Mouse (Mus musculus): ENCODE measurements around the gene Hs2st1. TPM values are rescaled to one million over a fixed set of nuclear protein-coding genes. Genes with fewer than 3 reads are reported as not detected.
A peak's percentile ranks its signal among the peaks of the same experiment; 100 is the strongest.
"Not testable (repeated sequence)": the region's sequence is repeated elsewhere in the genome, so short reads cannot be mapped to it uniquely, and the experiment has no call there.

Hs2st1 gene
- polyA plus RNA-seq, 1 experiment from 2014 or later = 12.5 TPM

DNA sequence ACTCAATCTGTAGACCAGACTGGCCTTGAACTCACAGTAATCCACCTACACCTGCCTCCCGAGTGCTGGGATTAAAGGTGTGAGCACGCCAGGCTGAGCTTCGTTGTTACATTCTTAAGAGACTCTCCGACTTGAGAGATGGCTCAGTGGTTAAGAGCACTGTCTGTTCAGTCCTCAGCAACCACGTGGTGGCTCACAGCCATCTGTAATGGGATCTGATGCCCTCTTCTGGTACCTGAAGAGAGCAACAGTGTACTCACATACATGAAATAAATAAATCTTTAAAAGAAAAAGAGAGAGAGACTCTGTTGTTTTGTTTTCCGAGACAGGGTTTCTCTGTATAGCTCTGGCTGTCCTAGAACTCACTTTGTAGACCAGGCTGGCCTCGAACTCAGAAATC lies 35.8 kb upstream of the Hs2st1 start:
- not testable (repeated sequence) for H3K36me3 ChIP-seq; H3K9me3 ChIP-seq (replicated peaks); H3K4me3 ChIP-seq (replicated peaks); H3K4me1 ChIP-seq; H3K27ac ChIP-seq; H3K27me3 ChIP-seq; H3K4me2 ChIP-seq; ATAC-seq (replicated peaks; ENCODE audit: low FRiP score); H3K9ac ChIP-seq
- WGBS = 74% methylated on average over 7 of the region's 7 CpGs

DNA sequence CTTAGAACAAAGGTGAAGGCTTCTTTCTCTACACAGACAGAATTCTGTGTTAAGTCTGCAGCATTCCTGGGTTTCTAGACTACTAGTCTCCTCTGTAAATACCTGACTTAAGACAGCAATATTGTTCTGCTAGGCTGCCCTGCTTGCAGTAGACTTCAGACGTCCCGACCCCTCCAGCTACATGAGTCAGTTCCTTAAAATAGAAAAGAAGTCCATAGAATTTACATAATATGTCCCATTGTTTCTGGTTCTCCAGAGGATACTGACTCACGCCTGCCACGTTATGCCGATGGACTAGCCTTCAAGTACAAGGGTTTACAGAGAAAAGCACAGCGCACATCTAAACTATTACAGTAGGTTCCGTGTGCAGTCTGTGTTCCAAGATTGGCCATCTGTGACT lies 34.2 kb upstream of the Hs2st1 start:
- no peak overlapping the region for H3K9ac ChIP-seq
- no peak overlapping the region for H3K4me3 ChIP-seq (replicated peaks)
- 0 out of 2 replicates have a peak, but pooled peaks cover 4% of the 10 kb centered on the region for H3K4me1 ChIP-seq
- H3K4me2 ChIP-seq = no peak overlapping the region
- peaks cover 22% of the 10 kb centered on the region for H3K36me3 ChIP-seq
- 0 out of 2 replicates have a peak overlapping the region, but pooled peaks have one; percentile 49 for H3K27ac ChIP-seq
- no peaks in the 10 kb centered on the region for H3K9me3 ChIP-seq (replicated peaks)
- no peaks in the 10 kb centered on the region for H3K27me3 ChIP-seq
- 71% methylated on average over 7 of the region's 7 CpGs for WGBS
- ATAC-seq (replicated peaks; ENCODE audit: low FRiP score) = no peak

DNA sequence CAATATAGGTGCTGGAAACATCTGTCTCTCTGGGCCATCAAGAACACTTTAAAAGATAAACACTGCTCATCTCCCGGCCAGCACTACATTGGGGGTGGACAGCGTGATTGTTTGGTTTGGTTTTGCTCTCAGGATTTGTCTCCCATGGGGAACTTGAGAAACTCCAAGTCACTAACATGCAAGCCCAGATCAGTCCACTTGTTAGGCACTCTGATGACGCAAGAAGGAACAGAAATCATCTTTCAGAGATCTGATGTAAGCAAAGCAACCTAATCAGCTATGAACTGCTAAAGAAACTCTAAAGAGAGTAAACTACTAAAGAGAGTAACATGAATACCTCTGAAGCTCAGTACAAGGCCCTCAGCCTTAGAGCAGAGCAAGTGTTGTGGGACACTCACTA lies 33.6 kb upstream of the Hs2st1 start:
- Histone ChIP-seq H3K27me3 (no peaks in the 10 kb centered on the region), H3K36me3 (peaks cover 25% of the 10 kb centered on the region), H3K27ac (no peak overlapping the region), H3K9ac (no peak overlapping the region), H3K4me1 (0 out of 2 replicates have a peak, but pooled peaks cover 4% of the 10 kb centered on the region), H3K4me2 (no peak overlapping the region), H3K9me3 (replicated peaks) (no peaks in the 10 kb centered on the region), H3K4me3 (replicated peaks) (no peak overlapping the region)
- no peak for ATAC-seq (replicated peaks; ENCODE audit: low FRiP score)
- WGBS = 78% methylated on average over 3 of the region's 3 CpGs

DNA sequence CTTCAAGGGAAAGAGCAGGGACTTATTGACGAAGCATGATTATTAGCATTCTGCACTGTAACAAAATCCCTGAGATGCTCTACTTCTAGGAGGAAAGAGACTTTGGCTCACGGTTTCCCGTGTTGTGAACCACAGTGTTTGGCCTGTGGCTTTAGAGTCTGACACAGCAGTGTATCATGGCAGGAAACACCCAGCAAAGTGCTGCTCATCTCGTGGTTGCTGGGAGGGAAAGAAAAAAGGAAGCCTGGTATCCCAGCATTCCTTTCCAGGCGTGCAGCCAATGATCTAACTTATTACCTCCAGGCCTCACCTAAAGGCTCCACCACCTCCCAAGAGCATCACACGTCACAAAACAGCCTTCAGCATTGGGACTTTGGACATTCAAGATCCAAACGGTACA lies 32.8 kb upstream of the Hs2st1 start:
- Histone ChIP-seq H3K9ac (no peak overlapping the region), H3K9me3 (replicated peaks) (no peaks in the 10 kb centered on the region), H3K27ac (no peak overlapping the region), H3K4me1 (0 out of 2 replicates have a peak, but pooled peaks cover 4% of the 10 kb centered on the region), H3K4me3 (replicated peaks) (no peak overlapping the region), H3K27me3 (no peaks in the 10 kb centered on the region), H3K36me3 (peaks cover 32% of the 10 kb centered on the region), H3K4me2 (no peak overlapping the region)
- ATAC-seq (replicated peaks; ENCODE audit: low FRiP score) = no peak
- 58% methylated on average over 7 of the region's 7 CpGs for WGBS

DNA sequence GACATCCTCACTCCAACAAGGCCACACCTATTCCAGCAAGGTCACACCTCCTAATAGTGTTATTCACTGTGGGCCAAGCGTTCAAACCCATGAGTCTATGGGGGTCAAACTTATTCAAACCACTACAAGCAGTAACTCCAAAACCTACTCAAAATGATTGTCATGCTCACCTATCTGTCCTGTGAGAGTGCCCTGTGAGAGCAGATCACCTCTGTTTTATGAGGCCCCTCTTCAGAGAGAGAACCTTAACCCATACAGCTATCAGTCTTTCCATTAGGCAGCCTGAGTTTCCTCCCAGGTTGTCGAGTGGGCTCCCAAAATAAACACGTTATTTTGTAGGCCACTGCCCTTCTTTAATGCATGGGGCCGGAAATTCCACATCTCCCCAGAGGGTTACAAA lies 32.4 kb upstream of the Hs2st1 start:
- Histone ChIP-seq H3K27me3 (no peaks in the 10 kb centered on the region), H3K9me3 (replicated peaks) (no peaks in the 10 kb centered on the region), H3K4me3 (replicated peaks) (no peak overlapping the region), H3K9ac (no peak overlapping the region), H3K4me1 (0 out of 2 replicates have a peak, but pooled peaks cover 4% of the 10 kb centered on the region), H3K36me3 (peaks cover 35% of the 10 kb centered on the region), H3K27ac (no peak overlapping the region), H3K4me2 (no peak overlapping the region)
- ATAC-seq (replicated peaks; ENCODE audit: low FRiP score) = 0 out of 2 replicates have a peak, but pooled peaks have one; percentile 18
- 44% methylated on average over 4 of the region's 4 CpGs for WGBS

DNA sequence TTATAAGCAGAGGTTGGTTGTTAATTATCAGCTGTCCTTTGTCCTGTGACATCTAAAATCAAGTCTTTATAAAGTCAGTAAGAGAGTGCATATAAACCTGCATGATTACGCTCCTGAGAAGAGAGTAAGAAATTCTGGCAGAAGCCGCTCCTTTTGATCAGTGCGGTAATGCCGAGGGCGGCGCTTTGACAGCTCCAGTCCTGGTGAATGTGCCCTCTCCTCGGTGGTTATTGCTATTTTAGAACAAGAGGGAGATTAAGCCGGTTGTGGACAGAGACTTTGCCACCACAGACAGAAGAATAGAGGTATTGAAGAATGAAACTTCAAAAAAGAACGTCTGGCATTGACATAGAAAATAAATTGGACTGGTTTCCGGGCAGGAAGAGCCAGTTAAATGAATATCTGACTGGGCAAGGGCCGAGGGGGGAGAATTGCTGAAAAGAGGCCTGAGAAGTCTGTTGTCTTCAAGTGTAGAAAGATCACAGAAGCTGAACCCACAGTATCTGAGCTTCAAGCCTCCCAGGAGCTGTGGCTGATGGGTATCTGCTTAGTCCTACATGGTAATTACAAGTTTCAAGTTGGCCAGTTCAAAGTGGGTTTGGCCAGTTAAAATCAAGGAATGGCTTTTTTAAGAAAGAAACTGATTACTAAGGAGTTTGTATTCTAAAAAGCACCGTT lies 27.9 kb upstream of the Hs2st1 start:
- no peak overlapping the region for H3K4me2 ChIP-seq
- no peak overlapping the region for H3K9ac ChIP-seq
- WGBS = 88% methylated on average over 12 of the region's 12 CpGs
- H3K4me1 ChIP-seq = 0 out of 2 replicates have a peak, but pooled peaks cover 4% of the 10 kb centered on the region
- no peak for ATAC-seq (replicated peaks; ENCODE audit: low FRiP score)
- no peak overlapping the region for H3K27ac ChIP-seq
- H3K27me3 ChIP-seq = no peaks in the 10 kb centered on the region
- no peaks in the 10 kb centered on the region for H3K9me3 ChIP-seq (replicated peaks)
- peaks cover 66% of the 10 kb centered on the region for H3K36me3 ChIP-seq
- H3K4me3 ChIP-seq (replicated peaks) = no peak overlapping the region

DNA sequence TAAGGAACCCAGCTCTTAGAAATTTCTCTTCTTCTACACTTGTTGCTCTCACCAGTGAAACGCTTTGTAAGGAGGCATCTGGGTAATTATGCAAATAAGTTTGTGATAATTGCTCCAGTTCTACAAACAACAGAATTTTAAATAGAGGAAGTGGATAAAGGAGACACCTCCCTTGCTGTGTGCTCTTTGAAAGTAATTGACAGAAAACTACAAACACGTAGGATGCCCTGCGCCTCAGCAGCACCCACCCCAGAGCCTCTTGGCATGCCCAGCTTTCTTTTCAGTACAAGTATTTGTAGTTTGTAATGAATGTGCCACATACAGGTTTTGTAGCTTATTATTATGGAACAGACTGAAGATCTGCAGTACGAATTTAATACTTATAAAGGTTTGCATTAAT lies 27.1 kb upstream of the Hs2st1 start:
- Histone ChIP-seq H3K9ac (no peak overlapping the region), H3K36me3 (peaks cover 67% of the 10 kb centered on the region), H3K9me3 (replicated peaks) (no peaks in the 10 kb centered on the region), H3K27me3 (no peaks in the 10 kb centered on the region), H3K27ac (no peak overlapping the region), H3K4me2 (no peak overlapping the region), H3K4me1 (no peaks in the 10 kb centered on the region), H3K4me3 (replicated peaks) (no peak overlapping the region)
- 87% methylated on average over 4 of the region's 4 CpGs for WGBS
- no peak for ATAC-seq (replicated peaks; ENCODE audit: low FRiP score)

DNA sequence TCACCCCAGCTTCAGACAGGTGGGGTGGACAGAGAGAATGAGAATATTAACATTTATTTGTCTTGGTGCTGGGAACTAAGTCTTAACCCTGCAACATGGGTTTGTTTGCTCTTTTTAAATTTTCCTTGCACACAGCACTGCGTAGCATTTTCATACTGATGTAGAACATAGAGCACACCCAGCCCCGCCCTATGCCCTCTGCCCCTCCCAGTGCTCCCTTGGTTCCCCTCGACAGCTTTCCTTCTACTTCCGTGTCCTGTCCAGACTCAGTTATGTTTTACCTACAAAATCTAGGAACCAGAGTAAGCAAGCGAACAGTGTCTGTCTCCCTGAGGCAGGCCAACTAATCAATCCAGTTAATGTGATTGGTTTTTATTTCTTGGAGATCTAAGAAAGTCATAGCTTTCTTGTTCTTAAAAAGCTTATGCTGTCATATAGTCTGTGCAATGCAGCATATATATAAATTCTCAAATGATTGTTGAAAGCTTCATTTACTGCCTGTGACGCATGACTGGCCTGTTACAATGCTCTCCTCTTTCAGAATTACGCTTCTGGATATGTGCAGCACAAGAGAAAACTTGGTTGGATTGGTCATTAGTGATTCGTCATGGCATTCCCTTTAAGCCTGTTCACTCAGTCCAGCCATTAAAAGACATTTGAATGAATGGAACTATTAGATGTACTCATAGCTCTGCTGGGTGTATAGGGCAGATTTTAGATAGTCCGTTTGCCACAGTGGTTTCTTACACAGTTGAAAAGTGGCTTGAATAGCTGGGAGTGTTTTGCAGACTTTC lies 23.2 kb upstream of the Hs2st1 start:
- H3K9me3 ChIP-seq (replicated peaks) = no peaks in the 10 kb centered on the region
- peaks cover 72% of the 10 kb centered on the region for H3K36me3 ChIP-seq
- H3K4me2 ChIP-seq = no peak overlapping the region
- no peak overlapping the region for H3K4me3 ChIP-seq (replicated peaks)
- no peaks in the 10 kb centered on the region for H3K27me3 ChIP-seq
- H3K27ac ChIP-seq = no peak overlapping the region
- WGBS = 78% methylated on average over 9 of the region's 9 CpGs
- ATAC-seq (replicated peaks; ENCODE audit: low FRiP score) = no peak
- H3K9ac ChIP-seq = no peak overlapping the region
- H3K4me1 ChIP-seq = no peaks in the 10 kb centered on the region

DNA sequence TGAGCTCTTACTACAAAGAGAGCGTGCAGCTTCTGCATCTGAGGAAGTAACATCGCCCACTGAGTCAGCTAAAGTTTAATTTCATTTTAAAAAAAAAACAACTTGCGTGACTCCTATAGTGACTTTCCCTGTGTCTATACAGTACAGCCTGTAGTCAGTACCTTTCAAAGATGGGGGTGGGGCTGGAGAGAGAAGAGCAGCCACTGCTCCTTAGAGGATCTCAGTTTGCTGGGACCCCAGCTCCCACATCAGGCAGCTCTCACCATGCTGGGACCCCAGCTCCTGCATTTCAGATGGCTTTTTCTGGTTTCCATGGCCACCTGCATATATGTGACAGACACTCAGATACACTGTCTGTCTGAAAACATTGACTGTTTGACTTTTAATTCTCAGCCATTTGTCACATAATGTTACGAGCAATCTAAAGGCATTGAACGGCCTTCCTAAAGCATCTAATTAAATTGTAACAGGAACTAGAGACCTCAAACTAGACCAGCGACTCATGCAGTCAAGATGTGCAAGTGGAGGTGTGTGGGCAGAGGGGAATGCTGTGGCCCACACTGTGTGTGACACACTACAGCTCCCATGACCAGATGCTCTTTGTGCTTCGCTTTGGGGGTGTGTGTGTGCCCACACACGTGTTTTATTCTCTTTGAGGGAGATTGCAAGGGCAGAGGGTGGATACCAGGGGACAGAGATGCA lies 19.4 kb upstream of the Hs2st1 start:
- peaks cover 66% of the 10 kb centered on the region for H3K36me3 ChIP-seq
- no peaks in the 10 kb centered on the region for H3K27me3 ChIP-seq
- H3K27ac ChIP-seq = no peak overlapping the region
- H3K9me3 ChIP-seq (replicated peaks) = no peaks in the 10 kb centered on the region
- ATAC-seq (replicated peaks; ENCODE audit: low FRiP score) = no peak
- H3K4me1 ChIP-seq = 0 out of 2 replicates have a peak, but pooled peaks cover 7% of the 10 kb centered on the region
- WGBS = 87% methylated on average over 8 of the region's 8 CpGs
- no peak overlapping the region for H3K9ac ChIP-seq
- no peak overlapping the region for H3K4me2 ChIP-seq
- H3K4me3 ChIP-seq (replicated peaks) = no peak overlapping the region

DNA sequence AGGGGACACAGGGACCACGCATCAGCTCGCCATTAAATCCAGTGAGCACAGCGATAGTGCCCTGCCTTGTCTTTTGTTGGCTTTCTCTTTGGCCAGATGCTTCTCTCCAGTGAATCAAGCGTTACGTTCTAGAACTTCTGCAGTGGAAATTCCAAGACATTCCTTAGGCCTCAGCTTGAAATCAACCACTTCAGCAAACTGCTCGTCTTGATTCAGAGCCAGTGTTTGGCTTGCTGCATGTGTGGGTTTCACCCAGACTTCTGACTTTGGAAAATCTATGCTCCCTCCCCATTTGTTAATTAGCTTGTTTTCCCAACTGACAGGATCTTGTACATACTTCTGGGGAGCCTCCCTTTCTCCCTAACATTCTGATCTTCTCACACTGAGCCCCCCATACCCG lies 16.8 kb upstream of the Hs2st1 start:
- Histone ChIP-seq H3K9ac (no peak overlapping the region), H3K9me3 (replicated peaks) (no peaks in the 10 kb centered on the region), H3K4me2 (no peak overlapping the region), H3K27ac (peak overlapping the region; percentile 41), H3K4me3 (replicated peaks) (no peak overlapping the region), H3K36me3 (peaks cover 78% of the 10 kb centered on the region), H3K27me3 (no peaks in the 10 kb centered on the region), H3K4me1 (peaks cover 9% of the 10 kb centered on the region; the same call in 1 of the 2 replicates)
- WGBS = 76% methylated on average over 7 of the region's 7 CpGs
- no peak for ATAC-seq (replicated peaks; ENCODE audit: low FRiP score)

DNA sequence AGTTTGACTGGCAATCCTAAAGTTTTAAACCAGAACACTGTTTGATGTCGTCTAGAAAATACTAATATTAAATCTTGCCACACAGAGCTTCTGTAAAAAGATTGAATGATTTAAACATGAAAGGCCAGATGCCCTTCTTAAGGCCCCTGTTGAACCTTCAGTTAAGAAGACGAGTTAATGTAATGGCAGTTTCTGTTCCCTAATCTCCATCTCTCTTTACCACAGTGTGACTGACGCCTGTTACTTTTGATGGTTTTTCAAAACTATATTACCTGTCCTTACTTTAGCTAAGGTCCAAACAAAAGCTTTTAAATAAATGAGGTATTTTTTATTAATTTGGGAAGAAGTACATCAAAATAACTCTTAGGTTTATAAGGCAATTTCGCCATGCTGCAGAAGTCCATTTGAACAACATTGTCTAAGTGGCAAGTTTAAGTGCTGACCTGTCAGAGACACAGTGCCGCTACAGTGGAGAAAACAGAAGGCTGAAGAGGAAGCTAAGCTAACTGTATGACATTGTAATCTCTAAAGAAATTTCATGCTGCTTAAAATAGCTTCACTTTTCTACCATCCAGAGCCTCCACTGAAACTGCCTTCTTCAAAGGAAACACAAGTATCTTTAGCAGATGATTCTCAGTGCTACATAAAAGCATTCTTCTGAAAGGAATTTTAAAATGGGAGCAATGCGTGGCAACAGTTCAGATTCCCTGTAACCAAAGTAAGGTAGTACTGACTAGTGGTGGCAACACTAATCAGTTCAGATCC lies 15.0 kb upstream of the Hs2st1 start:
- Histone ChIP-seq H3K27ac (no peak overlapping the region), H3K9me3 (replicated peaks) (no peaks in the 10 kb centered on the region), H3K4me2 (no peak overlapping the region), H3K9ac (no peak overlapping the region), H3K36me3 (peaks cover 76% of the 10 kb centered on the region), H3K4me1 (peaks cover 12% of the 10 kb centered on the region; the same call in 1 of the 2 replicates), H3K27me3 (no peaks in the 10 kb centered on the region), H3K4me3 (replicated peaks) (no peak overlapping the region)
- no peak for ATAC-seq (replicated peaks; ENCODE audit: low FRiP score)
- WGBS = 88% methylated on average over 6 of the region's 6 CpGs

Data from kidney, embryonic 15.5 days (tissue).